Mouse (Mus musculus) R1 (cell line): ENCODE results near the gene Gm13698.
"Not testable (repeated sequence)": the region's sequence is repeated elsewhere in the genome, so short reads cannot be mapped to it uniquely, and the experiment has no call there.

ENCODE experiments used
- DNase-seq: peaks from one replicate; pipeline ENCODE4 v3.0.0-alpha.2; 2018; ENCODE audit warnings: low read depth, low spot score

Gene Gm13698

GRCm38 (mm10) chr2:83955393-83955792, at the start of gene Gm13698:
Gm13698 (plus strand) TSS chr2:83955693.
- not testable (repeated sequence) for DNase-seq

- DNase-seq, result no peak
These were observed 25.9 kb upstream of the Gm13698 start for GRCm38 (mm10) chr2:83929478-83930088.

GRCm38 (mm10) chr2:83940931-83941361, 14.5 kb upstream of the Gm13698 start, which contains the start of gene Zswim2:
Zswim2 (minus strand) TSS chr2:83941228.
- DNase-seq, result peak; percentile 86

- no peak for DNase-seq
These were observed 14.1 kb upstream of the Gm13698 start for GRCm38 (mm10) chr2:83941378-83941777.

GRCm38 (mm10) chr2:83941792-83942191, 13.7 kb upstream of the Gm13698 start:
- DNase-seq, result no peak

GRCm38 (mm10) chr2:83961203-83961602, 5.7 kb downstream of the Gm13698 start, which contains the start of gene Gm13693:
Gm13693 (plus strand) TSS chr2:83961503.
- DNase-seq, result not testable (repeated sequence)

- DNase-seq, result not testable (repeated sequence)
These were observed 11.5 kb downstream of the Gm13698 start, which contains the start of gene Gm13695 for GRCm38 (mm10) chr2:83967013-83967412. Gm13695 (plus strand) TSS chr2:83967313.

- DNase-seq, result not testable (repeated sequence)
These were observed 17.3 kb downstream of the Gm13698 start, which contains the start of gene Gm13696 for GRCm38 (mm10) chr2:83972823-83973222. Gm13696 (plus strand) TSS chr2:83973123.

GRCm38 (mm10) chr2:83978633-83979032, 23.1 kb downstream of the Gm13698 start, which contains the start of gene Gm13694:
Gm13694 (plus strand) TSS chr2:83978933.
- DNase-seq, result not testable (repeated sequence)

GRCm38 (mm10) chr2:83984443-83984842, 28.9 kb downstream of the Gm13698 start, which contains the start of gene Gm13697:
Gm13697 (plus strand) TSS chr2:83984743.
- not testable (repeated sequence) for DNase-seq

- not testable (repeated sequence) for DNase-seq
These were observed 34.8 kb downstream of the Gm13698 start, which contains the start of gene Gm13691 for GRCm38 (mm10) chr2:83990253-83990652. Gm13691 (plus strand) TSS chr2:83990553.

GRCm38 (mm10) chr2:83993639-83994255, 38.3 kb downstream of the Gm13698 start:
- not testable (repeated sequence) for DNase-seq

- DNase-seq, result not testable (repeated sequence)
These were observed 39.0 kb downstream of the Gm13698 start for GRCm38 (mm10) chr2:83994526-83994925.
